Mouse (Mus musculus) left cerebral cortex, adult 11 months (tissue): ENCODE results near the gene Fam71a.
"Not testable (repeated sequence)": the region's sequence is repeated elsewhere in the genome, so short reads cannot be mapped to it uniquely, and the experiment has no call there.

Source experiments
- DNase-seq: peaks from one replicate; pipeline ENCODE4 v3.0.0; 2022; ENCODE audit warnings: low spot score

Gene Fam71a

GRCm38 (mm10) chr1:191181469-191182259 lies 17.0 kb upstream of the Fam71a start:
- no peak for DNase-seq

GRCm38 (mm10) chr1:191180397-191180796 lies 15.8 kb upstream of the Fam71a start:
- DNase-seq: no peak

GRCm38 (mm10) chr1:191179846-191180245 lies 15.2 kb upstream of the Fam71a start:
- no peak for DNase-seq

- no peak for DNase-seq
Observed at GRCm38 (mm10) chr1:191178511-191179188, 14.0 kb upstream of the Fam71a start.

GRCm38 (mm10) chr1:191176887-191177286 lies 12.3 kb upstream of the Fam71a start:
- no peak for DNase-seq

- peak; percentile 26 for DNase-seq
Observed at GRCm38 (mm10) chr1:191172487-191172886, 7.9 kb upstream of the Fam71a start.

- DNase-seq: no peak
Observed at GRCm38 (mm10) chr1:191170444-191170843, 5.8 kb upstream of the Fam71a start.

GRCm38 (mm10) chr1:191166189-191166588 lies 1.6 kb upstream of the Fam71a start:
- no peak for DNase-seq

- no peak for DNase-seq
Observed at GRCm38 (mm10) chr1:191154314-191154713, 10.3 kb downstream of the Fam71a start.

- no peak for DNase-seq
Observed at GRCm38 (mm10) chr1:191153052-191153451, 11.6 kb downstream of the Fam71a start.

- DNase-seq: no peak
Observed at GRCm38 (mm10) chr1:191150924-191151605, 13.6 kb downstream of the Fam71a start.

GRCm38 (mm10) chr1:191149489-191149888 lies 15.1 kb downstream of the Fam71a start:
- DNase-seq: not testable (repeated sequence)

- DNase-seq: no peak
Observed at GRCm38 (mm10) chr1:191140983-191141382, 23.6 kb downstream of the Fam71a start.

- DNase-seq: no peak
Observed at GRCm38 (mm10) chr1:191138874-191139495, 25.6 kb downstream of the Fam71a start.

GRCm38 (mm10) chr1:191138436-191138835 lies 26.2 kb downstream of the Fam71a start:
- no peak for DNase-seq

- no peak for DNase-seq
Observed at GRCm38 (mm10) chr1:191135406-191135805, 29.2 kb downstream of the Fam71a start.

GRCm38 (mm10) chr1:191132934-191133333 lies 31.7 kb downstream of the Fam71a start:
- DNase-seq: no peak

- DNase-seq: no peak
Observed at GRCm38 (mm10) chr1:191132240-191132639, 32.4 kb downstream of the Fam71a start.

- DNase-seq: no peak
Observed at GRCm38 (mm10) chr1:191131692-191132091, 32.9 kb downstream of the Fam71a start.

GRCm38 (mm10) chr1:191125811-191126638 lies 38.6 kb downstream of the Fam71a start:
- no peak for DNase-seq

- DNase-seq: no peak
Observed at GRCm38 (mm10) chr1:191124288-191124687, 40.3 kb downstream of the Fam71a start.
